Mouse (Mus musculus) forebrain, embryonic 16.5 days (tissue): ENCODE measurements around the gene Setd6. TPM values are rescaled to one million over a fixed set of nuclear protein-coding genes. Genes with fewer than 3 reads are reported as not detected.
A peak's percentile ranks its signal among the peaks of the same experiment; 100 is the strongest.

Source experiments
- ATAC-seq: fragments of 200-750 bp; cut with Nextera tagmentation; 2 replicates; pipeline ENCODE4 v1.8.0; 2017; ENCODE audit warnings: mild to moderate bottlenecking, moderate library complexity
- H3K27ac ChIP-seq: fragments of 300-500 bp; sonication (generic); 2 replicates; pipeline ENCODE4 v1.5.1; 2014; ENCODE audit warnings: low read length, control low read depth
- H3K27me3 ChIP-seq: fragments of 300-500 bp; sonication (generic); replicated peaks from 2 replicates; pipeline ENCODE4 v1.6.1; 2014; ENCODE audit warnings: low read length; ENCODE audit not compliant: control insufficient read depth, insufficient read depth
- H3K36me3 ChIP-seq: fragments of 300-500 bp; sonication (generic); 2 replicates; pipeline ENCODE4 v1.6.1; 2014; ENCODE audit not compliant: control insufficient read depth, insufficient read depth
- H3K4me1 ChIP-seq: fragments of 300-500 bp; sonication (generic); replicated peaks from 2 replicates; pipeline ENCODE4 v1.6.1; 2014; ENCODE audit warnings: low read length; ENCODE audit not compliant: control insufficient read depth, insufficient read depth
- H3K4me2 ChIP-seq: fragments of 300-500 bp; sonication (generic); 2 replicates; pipeline ENCODE4 v1.6.1; 2014; ENCODE audit warnings: mild to moderate bottlenecking, low read length, control low read depth
- H3K4me3 ChIP-seq: fragments of 300-500 bp; sonication (generic); replicated peaks from 2 replicates; pipeline ENCODE4 v1.5.1; 2014; ENCODE audit warnings: mild to moderate bottlenecking, low read length, control low read depth
- H3K9ac ChIP-seq: fragments of 300-500 bp; sonication (generic); replicated peaks from 2 replicates; pipeline ENCODE4 v1.6.1; 2014; ENCODE audit warnings: low read depth, low read length, control low read depth
- H3K9me3 ChIP-seq: fragments of 300-500 bp; sonication (generic); 2 replicates; pipeline ENCODE4 v1.6.1; 2016; ENCODE audit warnings: low read length; ENCODE audit not compliant: control insufficient read depth
- WGBS: fragments of 180-500 bp; shearing (Covaris S2); extraction: QIAGEN DNeasy Blood & Tissue Kit; methylation state at CpG from one replicate; pipeline ENCODE4 v1.1.7; 2014; 5-methylcytosine and 5-hydroxymethylcytosine counted together
- polyA plus RNA-seq: library from polyadenylated mRNA; unstranded; fragments of >200 nt; fragmentation: Nextera tagmentation; extraction: Ambion mirVana; gene quantifications from 2 replicates; pipeline ENCODE4 v1.2.1, GENCODE M21; 2015

Setd6 gene
- polyA plus RNA-seq, 1 experiment from 2014 or later, result 31.2 TPM

DNA sequence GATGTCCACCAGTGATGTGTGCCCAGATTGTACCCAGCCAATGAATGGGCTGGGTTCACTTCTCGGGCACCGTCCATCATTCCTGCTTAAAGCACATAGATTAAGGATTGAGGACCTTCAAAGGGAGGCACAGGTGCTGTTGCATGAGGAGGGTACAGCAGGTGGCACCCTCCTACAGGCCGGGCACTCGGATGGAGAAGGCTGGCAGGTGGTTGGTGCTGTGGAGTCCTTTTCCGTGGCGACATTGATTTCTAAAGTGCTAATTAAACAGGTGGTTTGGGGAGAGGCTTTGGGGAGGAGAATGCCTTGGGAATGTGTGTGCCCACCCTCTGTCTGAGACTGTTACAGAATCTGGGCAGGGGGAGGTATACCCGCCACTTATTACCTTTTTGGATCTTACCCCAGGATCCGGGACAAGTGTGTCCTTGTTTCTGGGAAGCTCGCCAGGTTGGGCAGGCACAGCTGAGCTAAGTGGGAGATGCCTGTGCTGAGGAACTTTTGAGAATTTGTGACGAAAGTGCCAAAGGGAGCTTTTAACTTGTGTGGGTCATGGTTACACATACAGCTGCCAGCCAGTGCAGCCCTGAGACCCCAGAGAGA, 27.5 kb upstream of the Setd6 start:
- H3K4me3 ChIP-seq, result no peak overlapping the region
- no peak overlapping the region for H3K9ac ChIP-seq
- no peaks in the 10 kb centered on the region for H3K9me3 ChIP-seq
- H3K4me1 ChIP-seq, result peaks cover 5% of the 10 kb centered on the region; the same call in 1 of the 2 replicates
- ATAC-seq, result peak; percentile 36; the same call in 1 of the 2 replicates
- no peak overlapping the region for H3K4me2 ChIP-seq
- no peak overlapping the region for H3K27ac ChIP-seq
- H3K36me3 ChIP-seq, result no peaks in the 10 kb centered on the region
- no peaks in the 10 kb centered on the region for H3K27me3 ChIP-seq
- WGBS, result 38% methylated on average over 10 of the region's 10 CpGs

DNA sequence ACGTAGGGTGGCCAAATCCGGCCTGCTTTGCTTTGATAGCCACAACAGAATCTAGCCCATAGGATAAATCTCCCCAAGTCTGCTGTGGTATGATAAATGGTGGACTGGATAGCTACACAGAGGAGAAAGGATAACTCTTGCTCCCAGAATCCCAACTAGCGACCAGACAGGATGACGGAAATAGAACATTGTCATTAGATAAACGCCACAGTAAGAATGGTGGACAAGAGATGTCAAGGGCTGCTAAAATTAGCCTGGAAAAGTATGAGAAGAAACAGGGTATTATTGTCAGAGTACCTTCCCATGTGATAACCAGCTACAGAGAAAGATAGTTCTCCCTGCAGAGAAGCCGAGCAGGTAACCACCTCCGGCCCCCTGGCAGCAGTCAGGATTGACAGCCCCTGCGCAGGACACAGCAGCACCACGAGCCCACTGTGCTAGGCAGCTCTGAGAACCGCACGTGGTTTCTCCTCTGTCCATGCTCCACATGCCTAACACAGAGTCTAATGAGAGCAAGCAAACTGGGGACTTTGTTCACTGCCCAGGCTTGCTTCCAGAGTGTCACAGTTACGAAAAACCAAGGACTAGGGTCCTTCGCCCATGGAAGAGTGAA, 24.6 kb upstream of the Setd6 start:
- H3K4me2 ChIP-seq, result no peak overlapping the region
- H3K9ac ChIP-seq, result no peak overlapping the region
- H3K36me3 ChIP-seq, result no peaks in the 10 kb centered on the region
- no peak for ATAC-seq
- no peak overlapping the region for H3K27ac ChIP-seq
- 85% methylated on average over 13 of the region's 13 CpGs for WGBS
- H3K4me3 ChIP-seq, result no peak overlapping the region
- no peaks in the 10 kb centered on the region for H3K9me3 ChIP-seq
- peaks cover 15% of the 10 kb centered on the region for H3K4me1 ChIP-seq
- no peaks in the 10 kb centered on the region for H3K27me3 ChIP-seq

DNA sequence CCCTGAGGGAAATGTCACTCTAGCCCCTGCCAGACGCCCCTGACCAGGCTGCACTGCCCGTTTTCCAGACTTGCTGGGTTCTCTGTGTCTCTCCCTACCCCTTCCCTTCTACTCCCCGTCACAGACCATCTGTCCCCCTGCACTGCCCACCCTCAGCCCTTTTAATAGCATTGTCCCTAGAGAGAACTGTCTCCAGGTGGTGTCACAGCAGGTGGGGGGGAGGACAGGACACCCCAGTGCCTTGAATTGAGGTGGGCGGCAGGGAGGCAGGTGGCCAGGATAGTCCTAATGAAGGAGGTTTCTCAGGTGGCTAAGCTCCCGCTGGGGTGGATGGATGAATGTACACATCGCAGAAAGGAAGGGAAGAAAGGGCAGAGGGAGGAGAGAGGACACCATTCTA, 21.1 kb upstream of the Setd6 start:
- Histone ChIP-seq H3K4me1 (peaks cover 13% of the 10 kb centered on the region), H3K4me2 (no peak overlapping the region), H3K27ac (no peak overlapping the region), H3K9ac (peak overlapping the region; percentile 29; the same call in 1 of the 2 replicates), H3K36me3 (no peaks in the 10 kb centered on the region), H3K27me3 (no peaks in the 10 kb centered on the region; the same call in 1 of the 2 replicates), H3K9me3 (no peaks in the 10 kb centered on the region), H3K4me3 (no peak overlapping the region)
- 6% methylated on average over 6 of the region's 6 CpGs for WGBS
- ATAC-seq, result no peak

DNA sequence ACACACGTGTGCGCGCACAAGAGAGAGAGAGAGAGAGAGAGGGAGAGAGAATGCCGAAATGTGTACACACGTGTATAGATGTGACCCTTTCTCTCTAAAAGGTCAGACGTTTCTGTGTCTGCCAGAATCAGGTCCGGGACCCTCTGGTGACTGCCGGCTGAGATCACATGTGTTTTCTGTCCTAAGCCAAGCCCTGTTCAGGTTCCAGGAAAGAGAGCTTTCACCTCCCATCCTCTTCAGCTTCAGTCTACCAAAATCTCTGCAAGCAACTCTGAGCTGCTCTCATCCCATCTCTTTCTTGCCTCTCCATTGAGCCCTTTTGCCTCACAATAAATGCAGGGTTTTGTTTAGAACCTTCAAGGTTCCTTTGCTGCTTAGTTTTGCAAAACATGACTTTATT, 19.0 kb upstream of the Setd6 start:
- Histone ChIP-seq H3K9me3 (no peaks in the 10 kb centered on the region), H3K4me3 (peak overlapping the region; percentile 14; the same call in 1 of the 2 replicates), H3K9ac (peak overlapping the region; percentile 34; the same call in 1 of the 2 replicates), H3K4me2 (peak overlapping the region; percentile 33), H3K4me1 (peaks cover 28% of the 10 kb centered on the region), H3K27me3 (no peaks in the 10 kb centered on the region; the same call in 1 of the 2 replicates), H3K36me3 (no peaks in the 10 kb centered on the region), H3K27ac (no peak overlapping the region)
- no peak for ATAC-seq
- WGBS, result 47% methylated on average over 5 of the region's 8 CpGs

DNA sequence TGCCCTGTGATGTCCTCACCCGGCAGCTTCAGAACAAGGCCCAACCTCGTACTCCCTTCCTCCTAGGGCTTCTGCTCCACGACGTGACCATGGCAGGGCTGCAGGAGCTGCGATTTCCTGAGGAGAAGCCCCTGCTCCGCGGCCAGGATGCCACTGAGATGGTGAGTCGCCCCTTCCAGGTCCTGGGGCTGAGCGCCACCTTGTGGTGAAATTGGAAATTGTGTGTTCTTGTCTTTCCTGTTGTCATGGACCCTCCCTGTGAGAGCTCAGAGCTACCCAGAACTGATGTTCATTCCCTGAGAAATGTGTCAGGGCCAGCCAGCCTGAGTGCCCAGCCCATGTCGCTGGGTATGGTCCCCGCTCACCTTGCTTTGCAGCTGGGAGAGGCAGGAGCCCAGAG, 18.6 kb upstream of the Setd6 start:
- under 1% methylated on average over 11 of the region's 11 CpGs for WGBS
- Histone ChIP-seq H3K36me3 (no peaks in the 10 kb centered on the region), H3K4me2 (peak overlapping the region; percentile 33), H3K4me1 (peaks cover 31% of the 10 kb centered on the region), H3K9me3 (no peaks in the 10 kb centered on the region), H3K4me3 (peak overlapping the region; percentile 14; the same call in 1 of the 2 replicates), H3K9ac (peak overlapping the region; percentile 34; the same call in 1 of the 2 replicates), H3K27ac (no peak overlapping the region), H3K27me3 (no peaks in the 10 kb centered on the region; the same call in 1 of the 2 replicates)
- peak; percentile 73 for ATAC-seq

DNA sequence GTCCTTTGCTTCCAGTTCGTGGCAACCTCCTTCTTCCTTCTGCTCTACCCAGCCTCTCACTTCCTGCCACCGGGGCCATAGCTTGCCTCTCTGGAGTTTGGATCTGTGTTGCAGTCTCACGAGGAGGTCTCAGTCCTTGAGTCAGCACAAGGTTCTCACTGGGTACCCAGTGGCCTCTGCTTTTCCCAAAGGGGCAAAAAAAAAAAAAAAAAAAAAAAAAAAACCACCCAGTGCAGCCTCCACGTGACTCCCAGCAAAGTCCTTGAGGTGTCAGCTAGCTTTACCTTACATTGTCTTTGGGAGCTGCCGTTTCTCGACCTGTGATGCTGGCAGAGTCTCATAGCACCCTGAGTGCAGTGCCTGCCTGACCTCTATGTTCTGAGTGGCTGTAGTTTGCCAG, 17.5 kb upstream of the Setd6 start:
- no peak for ATAC-seq
- Histone ChIP-seq H3K27me3 (no peaks in the 10 kb centered on the region; the same call in 1 of the 2 replicates), H3K9ac (no peak overlapping the region), H3K36me3 (no peaks in the 10 kb centered on the region), H3K9me3 (no peaks in the 10 kb centered on the region), H3K4me1 (peaks cover 35% of the 10 kb centered on the region), H3K4me2 (no peak overlapping the region), H3K4me3 (no peak overlapping the region), H3K27ac (no peak overlapping the region)
- 49% methylated on average over 6 of the region's 6 CpGs for WGBS

DNA sequence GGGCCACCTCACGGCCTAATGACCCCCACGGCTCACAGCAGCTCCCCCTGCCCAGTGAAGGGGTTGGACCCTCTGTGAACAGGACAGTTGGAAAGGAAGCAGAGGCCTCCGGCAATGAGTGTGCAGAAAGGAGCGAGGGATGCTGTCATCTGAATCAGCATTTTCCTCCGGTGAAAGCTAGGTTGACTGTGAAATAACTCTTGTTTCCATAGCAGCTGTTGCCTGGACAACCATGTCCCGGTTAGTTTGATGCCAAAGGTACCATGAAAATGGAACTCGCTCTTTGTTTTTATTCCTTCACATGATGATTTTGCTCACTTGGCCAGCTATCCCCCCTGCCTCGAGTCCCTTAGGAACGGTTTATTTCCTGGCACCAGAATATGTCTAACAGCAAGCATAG, 15.4 kb upstream of the Setd6 start:
- H3K27ac ChIP-seq, result peak overlapping the region; percentile 19; the same call in 1 of the 2 replicates
- 28% methylated on average over 9 of the region's 9 CpGs for WGBS
- H3K9ac ChIP-seq, result 0 out of 2 replicates have a peak overlapping the region, but pooled peaks have one; percentile 19
- 0 out of 2 replicates have a peak overlapping the region, but pooled peaks have one; percentile 16 for H3K4me2 ChIP-seq
- H3K4me3 ChIP-seq, result no peak overlapping the region
- H3K27me3 ChIP-seq, result no peaks in the 10 kb centered on the region; the same call in 1 of the 2 replicates
- H3K9me3 ChIP-seq, result no peaks in the 10 kb centered on the region
- ATAC-seq, result no peak
- no peaks in the 10 kb centered on the region for H3K36me3 ChIP-seq
- peaks cover 39% of the 10 kb centered on the region for H3K4me1 ChIP-seq

DNA sequence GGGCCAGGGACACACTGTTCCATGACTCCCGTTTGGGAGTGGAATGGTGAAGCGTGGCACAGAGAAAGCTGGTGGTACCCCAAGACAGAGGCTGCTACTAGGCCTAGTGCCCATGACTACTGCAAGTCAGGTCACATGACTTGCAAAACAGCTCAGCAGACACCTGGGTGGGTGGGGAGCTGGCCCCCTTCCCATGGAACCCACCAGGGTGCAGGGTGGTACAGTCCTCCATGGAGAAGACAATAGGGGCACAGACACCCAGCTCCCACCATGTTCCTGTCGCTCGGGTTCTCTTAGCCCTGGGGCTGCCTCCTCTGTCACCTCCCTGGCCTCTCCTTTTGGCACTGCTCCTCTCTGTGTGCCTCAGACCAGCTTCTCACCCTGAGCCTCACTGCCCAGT, 13.9 kb upstream of the Setd6 start:
- H3K9ac ChIP-seq, result no peak overlapping the region
- H3K27me3 ChIP-seq, result no peaks in the 10 kb centered on the region; the same call in 1 of the 2 replicates
- no peak for ATAC-seq
- 0 out of 2 replicates have a peak, but pooled peaks cover 3% of the 10 kb centered on the region for H3K36me3 ChIP-seq
- no peak overlapping the region for H3K4me3 ChIP-seq
- no peak overlapping the region for H3K27ac ChIP-seq
- peaks cover 39% of the 10 kb centered on the region for H3K4me1 ChIP-seq
- H3K4me2 ChIP-seq, result no peak overlapping the region
- 59% methylated on average over 4 of the region's 4 CpGs for WGBS
- no peaks in the 10 kb centered on the region for H3K9me3 ChIP-seq
